Mouse (Mus musculus): ENCODE data around the gene Pnmt.

The Pnmt gene

GRCm38 (mm10) chr11:98418939-98419547, 32.8 kb downstream of the Pnmt start:
- DNase-seq, result no peak

DNA sequence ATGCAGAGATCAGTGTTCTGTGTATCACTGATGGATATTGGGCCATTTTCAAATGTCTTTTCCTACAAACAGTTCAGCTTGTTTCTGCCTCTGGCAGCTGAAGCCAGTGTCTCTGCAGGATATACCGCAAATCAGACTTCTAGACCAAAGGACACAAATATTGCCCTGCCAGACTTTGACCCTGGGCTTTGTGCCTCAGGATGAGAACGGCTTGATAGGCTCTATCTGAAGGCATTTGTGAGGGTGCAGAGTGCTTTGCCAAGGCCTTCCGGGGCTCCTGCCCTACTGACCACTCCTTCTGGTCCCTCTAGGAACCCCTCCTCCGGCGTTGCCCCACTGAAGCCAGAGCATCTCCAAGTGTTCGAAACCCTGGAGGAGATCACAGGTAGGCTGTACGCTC, 40.3 kb downstream of the Pnmt start:
- no peak for DNase-seq

- no peak for DNase-seq
Measured at GRCm38 (mm10) chr11:98428436-98428835, 42.2 kb downstream of the Pnmt start.

GRCm38 (mm10) chr11:98431743-98432502, 45.7 kb downstream of the Pnmt start:
- no peak for DNase-seq

DNA sequence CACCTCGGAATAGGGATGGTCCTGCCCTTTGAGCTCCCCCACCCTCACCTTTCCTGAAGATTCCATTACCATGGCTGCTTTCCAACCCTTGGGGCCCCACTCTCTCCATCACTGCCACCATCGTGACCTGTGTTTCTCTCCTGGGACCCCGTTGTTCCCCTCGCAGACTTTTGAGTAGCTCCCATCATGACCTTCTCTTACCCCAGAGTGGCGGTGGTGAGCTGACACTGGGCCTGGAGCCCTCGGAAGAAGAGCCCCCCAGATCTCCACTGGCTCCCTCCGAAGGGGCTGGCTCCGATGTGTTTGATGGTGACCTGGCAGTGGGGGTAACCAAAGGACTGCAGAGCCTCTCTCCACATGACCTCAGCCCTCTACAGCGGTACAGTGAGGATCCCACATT, 49.5 kb downstream of the Pnmt start:
- no peak for DNase-seq

- no peak for DNase-seq
Measured at GRCm38 (mm10) chr11:98437441-98437840, 51.2 kb downstream of the Pnmt start.
